Mouse (Mus musculus): ENCODE results near the gene Satb2. TPM values are rescaled to one million over a fixed set of nuclear protein-coding genes. Genes with fewer than 3 reads are reported as not detected.

The Satb2 gene
- under 1 TPM; 0.27 to 0.31 TPM for total RNA-seq (2021)
- long read RNA-seq, experiment 1 = 0 reads
- long read RNA-seq, experiment 2 = 0 reads

GRCm38 (mm10) chr1:56978151-56978700 is at the start of gene Satb2:
Satb2 (minus strand) TSS chr1:56978650.
- DNase-seq (ENCODE audit: low spot score) = no peak

- no peak for DNase-seq (ENCODE audit: low spot score)
Measured at GRCm38 (mm10) chr1:57018941-57019340, 40.5 kb upstream of the Satb2 start.

DNA sequence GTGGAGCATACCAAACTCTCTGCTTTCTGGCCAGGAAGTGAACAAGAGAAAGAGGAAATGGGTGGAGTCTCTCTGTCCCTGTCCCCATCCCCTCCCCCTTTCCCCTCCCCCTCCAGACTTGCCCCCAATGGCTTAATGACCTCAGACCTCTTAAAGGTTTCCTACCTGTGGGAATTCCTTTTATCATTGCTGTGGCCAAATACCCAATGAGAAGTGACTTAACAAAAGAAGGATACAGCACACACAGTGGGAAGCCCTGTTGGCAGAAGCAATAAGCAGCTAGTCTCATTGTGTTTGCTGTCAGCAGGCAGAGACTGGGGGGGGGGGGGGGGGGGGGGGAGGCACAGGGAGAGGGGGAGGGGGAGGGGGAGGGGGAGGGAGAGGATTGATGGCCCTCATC is 35.4 kb upstream of the Satb2 start:
- no peak for DNase-seq (ENCODE audit: low spot score)

DNA sequence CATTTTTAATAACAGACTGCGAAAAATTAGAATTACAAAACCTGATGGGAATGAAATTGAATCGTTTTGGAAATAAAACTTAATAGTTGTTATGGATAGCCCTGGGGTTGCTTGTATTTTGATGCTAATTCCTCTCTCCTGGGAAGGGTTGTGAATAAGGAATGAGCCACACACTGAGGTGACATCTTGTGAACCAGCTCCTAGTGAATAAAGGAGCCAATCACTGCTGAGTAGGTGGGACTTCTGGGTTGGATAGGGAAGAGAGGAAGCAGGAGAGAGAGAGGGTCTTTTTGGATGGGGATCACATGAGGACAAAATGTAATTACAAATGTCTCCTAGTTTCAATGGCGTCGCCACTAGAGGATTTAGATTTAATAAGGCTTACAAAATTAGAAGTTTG is 30.7 kb upstream of the Satb2 start:
- DNase-seq (ENCODE audit: low spot score) = no peak

- DNase-seq (ENCODE audit: low spot score) = no peak
Measured at GRCm38 (mm10) chr1:56995041-56995440, 16.6 kb upstream of the Satb2 start.

- no peak for DNase-seq (ENCODE audit: low spot score)
Measured at GRCm38 (mm10) chr1:56992310-56992709, 13.9 kb upstream of the Satb2 start.

GRCm38 (mm10) chr1:56991613-56992012 is 13.2 kb upstream of the Satb2 start:
- no peak for DNase-seq (ENCODE audit: low spot score)

DNA sequence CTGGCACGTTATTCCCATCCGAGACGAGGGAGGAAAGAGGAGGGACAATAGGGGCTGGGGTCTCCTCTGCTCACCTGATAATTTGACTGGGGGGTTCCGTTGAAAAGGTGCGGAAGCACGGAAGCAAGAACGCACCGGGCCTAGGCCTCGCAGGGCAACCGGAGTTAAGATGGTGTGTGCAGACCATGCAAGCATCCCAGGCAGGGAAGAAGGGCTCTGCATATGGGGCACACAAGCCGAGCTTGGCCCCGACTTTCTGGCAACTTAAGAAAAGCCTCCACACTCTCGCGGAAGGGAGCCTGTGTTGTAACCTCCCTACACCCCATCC is 6.0 kb upstream of the Satb2 start:
- no peak for DNase-seq (ENCODE audit: low spot score)

DNA sequence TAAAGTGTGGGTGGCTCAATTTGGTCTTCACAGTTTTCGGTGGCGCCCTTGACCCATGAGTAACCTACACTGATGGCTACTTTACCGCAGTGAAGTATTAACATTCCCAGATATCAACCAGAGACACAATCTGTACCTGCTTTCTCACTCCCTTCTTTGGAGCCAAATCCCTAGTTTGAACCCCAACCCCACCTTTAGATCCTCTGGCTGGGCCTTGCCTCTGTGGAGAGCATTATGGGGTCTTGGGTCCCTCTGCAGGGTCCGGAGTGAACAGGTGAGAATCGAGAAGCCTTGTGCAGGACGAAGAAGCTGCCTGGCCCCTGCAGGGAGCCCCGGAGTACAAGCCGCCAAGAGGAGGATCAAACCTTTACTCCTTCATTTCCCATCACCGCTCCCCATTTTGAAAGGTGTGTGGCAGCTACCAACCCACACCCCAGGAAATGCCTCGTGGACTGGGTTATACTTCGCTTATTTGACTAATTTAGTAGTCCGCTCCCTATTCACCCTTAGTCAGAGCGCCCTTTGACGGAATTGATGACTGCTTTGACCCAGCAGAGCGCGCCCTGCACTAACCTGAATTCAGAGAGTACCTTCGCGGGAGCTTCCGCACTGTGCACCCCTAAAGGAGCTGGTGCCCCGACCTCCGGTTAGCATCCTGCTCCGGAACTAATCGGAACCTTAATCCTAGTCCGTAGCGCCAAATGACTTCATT is 5.5 kb upstream of the Satb2 start:
- no peak for DNase-seq (ENCODE audit: low spot score)

DNA sequence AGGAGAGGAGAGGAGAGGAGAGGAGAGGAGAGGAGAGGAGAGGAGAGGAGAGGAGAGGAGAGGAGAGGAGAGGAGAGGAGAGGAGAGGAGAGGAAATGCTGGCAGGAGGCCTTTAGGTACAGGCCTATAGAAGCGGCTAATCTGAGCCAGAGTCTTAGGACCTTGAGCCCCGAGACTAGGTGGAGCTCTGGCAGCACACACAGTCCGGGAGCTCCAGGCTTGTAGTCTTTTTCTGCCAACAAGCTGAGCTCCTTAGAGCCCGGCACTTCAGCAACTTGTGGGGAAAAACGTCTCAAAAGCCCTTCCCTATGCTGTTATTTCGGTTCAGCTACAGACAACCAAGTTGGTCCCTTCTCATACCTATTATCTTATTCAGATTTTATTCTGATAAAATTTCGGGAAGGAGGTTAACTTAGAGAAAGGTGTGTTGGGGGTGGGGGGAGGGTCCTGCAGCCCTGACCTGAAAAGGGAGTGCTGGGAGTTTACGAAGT is 4.7 kb upstream of the Satb2 start:
- DNase-seq (ENCODE audit: low spot score) = no peak

DNA sequence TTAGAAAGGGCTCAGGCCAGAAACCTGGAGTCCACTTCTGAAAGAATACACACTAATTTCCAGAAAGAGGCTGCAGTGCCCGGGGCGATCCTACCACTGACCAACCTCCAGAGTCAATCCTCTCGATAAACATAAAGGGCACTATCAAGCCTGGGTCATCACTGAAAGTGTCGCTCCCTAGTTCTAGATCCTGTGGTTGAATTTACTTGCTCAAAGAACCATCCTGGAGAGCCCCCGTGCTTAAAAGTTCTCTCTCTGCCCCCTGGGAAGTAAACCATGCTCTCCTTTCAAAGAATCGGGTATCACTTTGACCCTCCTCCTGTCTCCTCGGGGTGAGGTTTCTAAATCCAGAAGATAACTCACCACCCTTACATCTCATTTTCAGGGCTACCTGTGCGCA is 4.2 kb upstream of the Satb2 start:
- DNase-seq (ENCODE audit: low spot score) = no peak

GRCm38 (mm10) chr1:56981947-56982555 is 3.6 kb upstream of the Satb2 start:
- DNase-seq (ENCODE audit: low spot score) = no peak

GRCm38 (mm10) chr1:56981508-56981907 is 3.1 kb upstream of the Satb2 start:
- no peak for DNase-seq (ENCODE audit: low spot score)

- no peak for DNase-seq (ENCODE audit: low spot score)
Measured at GRCm38 (mm10) chr1:56980631-56981275, 2.3 kb upstream of the Satb2 start.

GRCm38 (mm10) chr1:56979531-56980395 is 1.3 kb upstream of the Satb2 start:
- no peak for DNase-seq (ENCODE audit: low spot score)

GRCm38 (mm10) chr1:56977201-56978100 is 999 bp downstream of the Satb2 start:
- peak; percentile 60 for DNase-seq (ENCODE audit: low spot score)

DNA sequence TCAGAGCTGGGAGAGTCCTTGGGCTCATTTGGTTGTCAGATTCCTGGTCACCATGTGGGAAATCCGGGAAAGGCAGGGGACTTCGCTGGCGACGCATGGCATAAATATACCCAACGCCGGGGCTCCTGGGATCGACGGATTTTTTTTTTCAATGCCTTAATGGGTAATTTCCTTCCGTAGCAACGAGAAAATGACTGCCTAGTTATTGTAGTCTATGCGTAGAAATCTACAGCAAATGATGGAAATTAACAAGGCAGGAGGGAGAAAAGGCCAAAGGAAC is 1.7 kb downstream of the Satb2 start:
- no peak for DNase-seq (ENCODE audit: low spot score)

GRCm38 (mm10) chr1:56976044-56976824 is 2.2 kb downstream of the Satb2 start:
- no peak for DNase-seq (ENCODE audit: low spot score)

DNA sequence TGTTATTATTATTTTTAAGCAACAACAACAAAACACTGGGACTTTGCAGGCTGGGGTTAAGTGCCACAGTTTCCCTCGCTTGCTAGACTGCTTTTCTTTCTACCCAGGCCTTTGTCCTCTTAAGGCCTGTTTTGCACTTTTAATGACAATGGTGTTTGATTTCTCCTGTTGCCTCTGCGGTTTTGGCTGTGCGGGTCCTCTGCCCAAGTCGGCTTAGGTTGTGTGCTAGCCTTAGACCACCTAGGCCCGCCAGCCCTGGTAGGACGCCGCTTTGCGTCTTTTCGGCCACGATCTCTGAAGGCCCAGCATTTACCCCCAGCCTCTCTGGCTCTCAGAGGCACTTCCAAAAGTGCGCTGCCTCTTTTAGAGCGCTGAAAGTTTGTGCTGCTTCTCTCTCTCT is 2.9 kb downstream of the Satb2 start:
- DNase-seq (ENCODE audit: low spot score) = no peak

DNA sequence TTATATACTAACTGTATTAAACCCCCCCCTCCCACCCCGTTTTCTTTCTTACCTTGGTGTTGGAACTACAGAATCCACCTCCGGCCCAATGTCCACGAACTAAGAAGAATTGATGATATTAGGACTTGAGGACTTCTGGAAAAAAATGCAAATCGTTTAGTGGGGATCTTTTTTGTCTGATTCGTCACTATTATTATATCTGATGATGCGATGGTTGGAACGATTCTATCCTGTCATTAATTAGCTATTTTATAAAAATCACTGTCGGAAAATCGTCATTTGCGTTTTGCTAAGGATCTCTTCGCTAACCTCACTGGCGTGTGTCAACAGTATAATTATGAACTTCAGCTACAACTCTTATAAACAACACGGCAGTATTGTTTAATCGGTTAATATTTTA is 4.3 kb downstream of the Satb2 start:
- DNase-seq (ENCODE audit: low spot score) = no peak

Measured in gastrocnemius, adult 18-20 months (tissue).